Mouse (Mus musculus) olfactory bulb, adult 2 months (tissue): ENCODE results near the gene Ccz1. TPM values are rescaled to one million over a fixed set of nuclear protein-coding genes. Genes with fewer than 3 reads are reported as not detected.
A peak's percentile ranks its signal among the peaks of the same experiment; 100 is the strongest.

ENCODE experiments used
- H3K27ac ChIP-seq: fragments of 200-500 bp; 2 replicates; pipeline ENCODE4 v1.5.1; 2012; ENCODE audit warnings: low read depth, low read length; ENCODE audit not compliant: insufficient read depth
- H3K4me1 ChIP-seq: fragments of 200-500 bp; 2 replicates; pipeline ENCODE4 v1.6.1; 2012; ENCODE audit warnings: low read length; ENCODE audit not compliant: control insufficient read depth, insufficient read depth
- H3K4me3 ChIP-seq: fragments of 200-500 bp; 2 replicates; pipeline ENCODE4 v1.5.1; 2012; ENCODE audit warnings: mild to moderate bottlenecking, low read depth, low read length, moderate library complexity; ENCODE audit not compliant: insufficient read depth
- CTCF ChIP-seq: fragments of 200-500 bp; IDR thresholded peaks from 2 replicates; pipeline ENCODE4 v1.5.1; 2012; ENCODE audit warnings: low read depth, mild to moderate bottlenecking, low read length, moderate library complexity; ENCODE audit not compliant: insufficient read depth
- POLR2A ChIP-seq: fragments of 200-500 bp; IDR thresholded peaks from 2 replicates; pipeline ENCODE4 v1.6.1; 2012; ENCODE audit warnings: mild to moderate bottlenecking, low read depth, low read length, moderate library complexity; ENCODE audit not compliant: insufficient read depth
- WGBS: fragments of 180-500 bp; shearing (Covaris S2); methylation state at CpG from one replicate; pipeline ENCODE4 v1.1.7; 2018; 5-methylcytosine and 5-hydroxymethylcytosine counted together
- polyA plus RNA-seq: library from polyadenylated mRNA; stranded (reverse); fragments of >200 nt; gene quantifications from 2 replicates; pipeline ENCODE4 v1.2.4, GENCODE M21; 2012; ENCODE audit warnings: low replicate concordance; ENCODE audit not compliant: missing spikeins, insufficient read depth, insufficient read length

Gene Ccz1
- polyA plus RNA-seq, 1 experiment: 341 TPM

- WGBS: 72% methylated on average over 7 of the region's 7 CpGs
- H3K27ac ChIP-seq: no peak overlapping the region
- TF ChIP-seq POLR2A (no peak), CTCF (no peak)
- H3K4me1 ChIP-seq: 0 out of 2 replicates have a peak, but pooled peaks cover 3% of the 10 kb centered on the region
- H3K4me3 ChIP-seq: no peak overlapping the region
These were observed 29.3 kb downstream of the Ccz1 start for GRCm38 (mm10) chr5:143985381-143985780.

GRCm38 (mm10) chr5:143982361-143982760 is 32.3 kb downstream of the Ccz1 start:
- Histone ChIP-seq H3K4me1 (0 out of 2 replicates have a peak, but pooled peaks cover 3% of the 10 kb centered on the region), H3K27ac (no peak overlapping the region), H3K4me3 (no peak overlapping the region)
- no peak for TF ChIP-seq POLR2A
- no peak for TF ChIP-seq CTCF
- 63% methylated on average over 2 of the region's 2 CpGs for WGBS

GRCm38 (mm10) chr5:143980858-143981257 is 33.8 kb downstream of the Ccz1 start:
- TF ChIP-seq POLR2A (no peak), CTCF (no peak)
- 0 out of 2 replicates have a peak, but pooled peaks cover 3% of the 10 kb centered on the region for H3K4me1 ChIP-seq
- no peak overlapping the region for H3K27ac ChIP-seq
- 22% methylated on average over 9 of the region's 9 CpGs for whole genome bisulfite sequencing
- no peak overlapping the region for H3K4me3 ChIP-seq

GRCm38 (mm10) chr5:143976726-143977431 is 37.8 kb downstream of the Ccz1 start:
- WGBS: 85% methylated on average over 16 of the region's 16 CpGs
- Histone ChIP-seq H3K4me1 (0 out of 2 replicates have a peak, but pooled peaks cover 3% of the 10 kb centered on the region), H3K4me3 (no peak overlapping the region), H3K27ac (no peak overlapping the region)
- TF ChIP-seq POLR2A (no peak), CTCF (no peak)

- TF ChIP-seq CTCF: no peak
- no peak for TF ChIP-seq POLR2A
- no peak overlapping the region for H3K4me3 ChIP-seq
- WGBS: 90% methylated on average over 11 of the region's 11 CpGs
- 0 out of 2 replicates have a peak, but pooled peaks cover 3% of the 10 kb centered on the region for H3K4me1 ChIP-seq
- no peak overlapping the region for H3K27ac ChIP-seq
These were observed 38.4 kb downstream of the Ccz1 start for GRCm38 (mm10) chr5:143976232-143976631.

- Histone ChIP-seq H3K4me3 (no peak overlapping the region), H3K4me1 (no peaks in the 10 kb centered on the region), H3K27ac (no peak overlapping the region)
- TF ChIP-seq CTCF (no peak), POLR2A (no peak)
- 33% methylated on average over 2 of the region's 2 CpGs for WGBS
These were observed 39.1 kb downstream of the Ccz1 start for GRCm38 (mm10) chr5:143975631-143975933.

- H3K4me3 ChIP-seq: no peak overlapping the region
- WGBS: 50% methylated on average over 4 of the region's 4 CpGs
- no peaks in the 10 kb centered on the region for H3K4me1 ChIP-seq
- TF ChIP-seq CTCF (peak; percentile 95), POLR2A (no peak)
- no peak overlapping the region for H3K27ac ChIP-seq
These were observed 39.6 kb downstream of the Ccz1 start for GRCm38 (mm10) chr5:143974931-143975630.

- TF ChIP-seq POLR2A (no peak), CTCF (no peak)
These were observed 42.0 kb downstream of the Ccz1 start for GRCm38 (mm10) chr5:143972628-143973027.

GRCm38 (mm10) chr5:143966671-143967070 is 48.0 kb downstream of the Ccz1 start:
- Histone ChIP-seq H3K27ac (no peak overlapping the region), H3K4me3 (no peak overlapping the region), H3K4me1 (no peaks in the 10 kb centered on the region)
- no peak for TF ChIP-seq POLR2A
- WGBS: 94% methylated on average over 12 of the region's 12 CpGs

More at GRCm38 (mm10) chr5:143972628-143973027, 42.0 kb downstream of the Ccz1 start:
- 61% methylated on average over 3 of the region's 3 CpGs for WGBS
- Histone ChIP-seq H3K27ac (no peak overlapping the region), H3K4me3 (no peak overlapping the region), H3K4me1 (no peaks in the 10 kb centered on the region)
